Mouse (Mus musculus) ovary, postnatal 10 days (tissue): Measurements from ENCODE around the gene Pomgnt1.

Experiments used
- DNase-seq: peaks from one replicate; pipeline ENCODE4 v3.0.0; 2022; ENCODE audit warnings: low spot score

Gene Pomgnt1

GRCm38 (mm10) chr4:116137421-116137996 lies 13.9 kb downstream of the Pomgnt1 start:
- no peak for DNase-seq

GRCm38 (mm10) chr4:116140801-116141574 lies 17.3 kb downstream of the Pomgnt1 start:
- DNase-seq, result no peak

GRCm38 (mm10) chr4:116141736-116142135 lies 18.1 kb downstream of the Pomgnt1 start:
- DNase-seq, result no peak

GRCm38 (mm10) chr4:116142269-116142668 lies 18.6 kb downstream of the Pomgnt1 start:
- no peak for DNase-seq

GRCm38 (mm10) chr4:116143317-116143811 lies 19.7 kb downstream of the Pomgnt1 start:
- no peak for DNase-seq

- DNase-seq, result peak; percentile 56
Observed at GRCm38 (mm10) chr4:116143891-116144717, 20.5 kb downstream of the Pomgnt1 start.

GRCm38 (mm10) chr4:116149812-116150155 lies 26.1 kb downstream of the Pomgnt1 start:
- DNase-seq, result no peak

GRCm38 (mm10) chr4:116150156-116150861 lies 26.7 kb downstream of the Pomgnt1 start:
- DNase-seq, result peak; percentile 33

GRCm38 (mm10) chr4:116150862-116151221 lies 27.2 kb downstream of the Pomgnt1 start:
- no peak for DNase-seq

GRCm38 (mm10) chr4:116151238-116151637 lies 27.6 kb downstream of the Pomgnt1 start, which contains the start of gene Lurap1:
Gene Lurap1, minus strand, starts transcription at chr4:116151338.
- DNase-seq, result no peak

- DNase-seq, result no peak
Observed at GRCm38 (mm10) chr4:116152702-116153101, 29.1 kb downstream of the Pomgnt1 start.

GRCm38 (mm10) chr4:116157882-116158281 lies 34.2 kb downstream of the Pomgnt1 start:
- no peak for DNase-seq

GRCm38 (mm10) chr4:116159912-116160311 lies 36.3 kb downstream of the Pomgnt1 start:
- no peak for DNase-seq

- no peak for DNase-seq
Observed at GRCm38 (mm10) chr4:116160769-116161168, 37.1 kb downstream of the Pomgnt1 start.

- no peak for DNase-seq
Observed at GRCm38 (mm10) chr4:116162142-116162541, 38.5 kb downstream of the Pomgnt1 start.

- DNase-seq, result no peak
Observed at GRCm38 (mm10) chr4:116164759-116165554, 41.3 kb downstream of the Pomgnt1 start.

GRCm38 (mm10) chr4:116165708-116166407 lies 42.2 kb downstream of the Pomgnt1 start:
- DNase-seq, result no peak

GRCm38 (mm10) chr4:116167404-116167803 lies 43.8 kb downstream of the Pomgnt1 start, which contains the start of gene Tspan1:
Gene Tspan1, minus strand, starts transcription at chr4:116167601.
- DNase-seq, result no peak

- no peak for DNase-seq
Observed at GRCm38 (mm10) chr4:116168617-116169352, 45.1 kb downstream of the Pomgnt1 start.

- no peak for DNase-seq
Observed at GRCm38 (mm10) chr4:116169353-116169672, 45.7 kb downstream of the Pomgnt1 start.
